Mouse (Mus musculus) heart, adult 8-10 months (tissue): ENCODE results near the gene Rhno1. TPM values are rescaled to one million over a fixed set of nuclear protein-coding genes. Genes with fewer than 3 reads are reported as not detected.

Experiments used
- total RNA-seq, 4 experiments: library from RNA; stranded (reverse); gene quantifications; 2 replicates each; pipeline ENCODE4 v1.2.4; 2022

Rhno1 gene
- total RNA-seq, 4 experiments from 2014 or later, result 9.4 to 12.5 (median 10.8) TPM

Other genes starting within 250 kb of the Rhno1 start
- 100 to 1,000 TPM in 2 of 4 experiments, 10 to 100 TPM in 2; 67.0 to 124 (median 99.7) TPM for gene Tspan9, start 219.3 kb downstream of the Rhno1 start, total RNA-seq
- gene Tead4, start 62.1 kb downstream of the Rhno1 start, total RNA-seq, result 1 to 10 TPM; 2.0 to 4.0 (median 3.1) TPM
- 1 to 10 TPM; 6.6 to 9.9 (median 7.8) TPM for gene Tulp3, start 7.1 kb downstream of the Rhno1 start, total RNA-seq
- under 1 TPM; 0.25 to 0.76 (median 0.49) TPM for gene Foxm1, start 56 bp upstream of the Rhno1 start, total RNA-seq
- gene Tex52, start 12.5 kb upstream of the Rhno1 start, total RNA-seq, result not detected
- gene Gm44596, start 12.6 kb upstream of the Rhno1 start, total RNA-seq, result not detected
- gene Nrip2, start 36.4 kb upstream of the Rhno1 start, total RNA-seq, result 1 to 10 TPM; 1.1 to 1.8 (median 1.3) TPM
- 10 to 100 TPM; 16.0 to 20.0 (median 16.9) TPM for gene Itfg2, start 62.0 kb upstream of the Rhno1 start, total RNA-seq
- 100 to 1,000 TPM; 337 to 380 (median 365) TPM for gene Fkbp4, start 75.8 kb upstream of the Rhno1 start, total RNA-seq
- 1 to 10 TPM; 2.2 to 3.6 (median 2.7) TPM for gene Pzp, start 163.8 kb upstream of the Rhno1 start, total RNA-seq
- under 1 TPM in 1 of 4 experiments, not detected in 3; 0.14 TPM for gene A2ml1, start 218.7 kb upstream of the Rhno1 start, total RNA-seq